Mouse (Mus musculus): ENCODE data around the gene Bmf.

Bmf gene

DNA sequence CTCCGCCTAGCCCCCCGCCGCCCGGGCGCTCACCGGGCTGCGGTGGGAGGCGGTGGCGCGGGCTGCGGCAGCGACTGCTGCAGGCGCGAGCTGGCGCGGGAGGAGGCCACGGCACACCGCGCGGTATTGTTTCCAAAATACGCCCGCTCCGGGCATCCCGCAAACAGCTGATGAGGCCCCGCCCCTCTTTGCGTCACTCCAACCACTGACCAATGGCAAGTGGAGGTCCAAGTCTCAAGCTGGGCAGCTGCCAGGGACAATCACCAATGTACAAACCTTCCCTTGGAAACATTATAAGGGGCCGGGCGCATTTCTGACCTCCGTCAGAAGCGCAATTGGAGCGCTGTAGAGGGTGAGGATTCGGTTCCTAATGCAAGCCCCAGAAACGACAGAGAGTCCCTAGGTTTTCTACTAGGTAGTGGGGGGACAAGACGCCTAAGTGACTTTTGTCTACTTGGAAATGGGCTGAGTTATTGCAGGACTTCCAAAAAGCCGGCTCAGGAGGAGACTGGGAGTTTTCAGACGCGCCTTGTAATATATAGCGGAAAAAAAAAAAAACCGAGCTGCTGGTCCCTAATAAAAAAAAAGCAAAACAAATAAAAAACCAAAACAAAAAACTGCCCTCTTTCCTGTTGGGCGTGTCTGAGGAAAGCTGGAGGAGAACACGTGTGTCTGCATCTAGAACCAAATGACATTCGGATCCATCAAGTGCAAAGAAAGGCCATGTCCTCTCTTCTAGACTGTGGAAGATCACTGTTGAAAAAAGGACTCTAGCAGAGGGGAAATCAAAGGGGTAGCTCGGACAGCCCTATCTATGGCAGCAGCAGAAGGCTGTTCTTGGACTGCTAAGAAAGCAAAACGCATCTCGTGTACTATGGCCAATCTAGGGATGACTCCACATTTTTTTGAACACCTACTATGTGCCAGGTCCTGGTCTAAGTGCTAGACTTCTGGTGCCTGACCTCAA is at the start of gene Bmf:
Gene Bmf (minus strand): TSS at position 181 of the 967 bp plus-strand sequence.
- peak; percentile 98 for DNase-seq

DNA sequence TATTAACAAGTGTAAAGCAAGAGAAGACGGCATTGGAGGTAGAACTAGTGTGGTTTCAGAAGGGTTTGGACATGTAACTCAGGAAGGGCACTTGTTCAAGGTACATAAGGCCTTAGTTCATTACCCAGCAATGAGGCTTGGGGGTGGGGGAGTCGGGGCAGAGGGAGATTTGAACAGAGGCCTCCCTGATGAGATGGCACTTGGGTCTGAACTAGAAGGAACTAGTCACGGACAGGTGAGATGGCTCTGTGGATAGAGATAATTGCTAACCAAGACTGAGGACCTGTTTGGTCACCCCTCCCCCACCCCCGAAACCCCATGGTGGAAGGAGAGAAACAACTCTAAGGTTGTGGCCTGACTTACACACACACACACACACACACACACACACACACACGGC is 49.6 kb upstream of the Bmf start:
- no peak for DNase-seq

DNA sequence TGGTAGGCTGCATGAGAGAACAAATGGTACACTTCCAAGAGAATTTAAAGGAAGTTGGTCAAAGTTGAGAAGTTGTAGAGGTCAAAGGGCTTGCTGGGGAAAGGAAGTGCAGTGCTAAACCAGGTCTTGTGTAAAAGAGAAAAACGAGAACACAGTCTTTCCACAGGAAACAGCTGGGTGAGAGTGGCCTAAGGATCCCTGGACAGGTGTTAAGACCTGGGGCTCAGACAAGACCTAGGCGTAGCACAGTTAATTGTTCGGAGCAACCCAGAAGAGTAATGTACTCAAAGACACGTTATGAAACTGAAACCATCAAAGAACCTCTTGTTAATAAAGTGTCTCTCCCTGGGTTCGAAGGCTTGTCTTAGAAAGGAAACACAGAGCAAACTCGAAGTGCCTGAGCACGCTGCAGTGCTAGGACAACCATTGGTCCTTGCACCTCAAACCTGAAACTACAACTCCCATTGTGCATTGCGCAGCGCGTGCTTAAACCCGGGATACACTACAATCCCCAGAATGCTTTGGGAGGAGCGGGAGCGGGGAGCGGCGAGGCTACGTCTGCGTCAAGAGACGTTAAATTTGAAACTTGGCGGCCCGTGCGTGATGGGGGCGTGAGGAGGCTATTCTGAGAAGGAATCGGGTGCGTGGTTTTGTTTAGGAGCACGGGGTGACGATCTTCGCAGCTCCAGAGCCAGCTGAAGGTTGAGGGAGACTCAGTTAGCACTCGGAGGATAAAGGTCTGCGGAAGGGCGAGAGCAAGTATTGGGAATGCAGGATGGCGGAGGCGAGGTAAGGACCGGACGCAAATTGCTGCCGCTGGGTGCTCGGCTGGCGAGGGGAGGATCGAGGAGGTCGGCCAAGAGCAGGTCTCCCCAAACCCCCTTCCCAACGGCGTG is 48.4 kb upstream of the Bmf start, which contains the start of gene Bub1b:
Gene Bub1b (plus strand): TSS at position 539 of the 896 bp plus-strand sequence.
- DNase-seq = peak; percentile 84

DNA sequence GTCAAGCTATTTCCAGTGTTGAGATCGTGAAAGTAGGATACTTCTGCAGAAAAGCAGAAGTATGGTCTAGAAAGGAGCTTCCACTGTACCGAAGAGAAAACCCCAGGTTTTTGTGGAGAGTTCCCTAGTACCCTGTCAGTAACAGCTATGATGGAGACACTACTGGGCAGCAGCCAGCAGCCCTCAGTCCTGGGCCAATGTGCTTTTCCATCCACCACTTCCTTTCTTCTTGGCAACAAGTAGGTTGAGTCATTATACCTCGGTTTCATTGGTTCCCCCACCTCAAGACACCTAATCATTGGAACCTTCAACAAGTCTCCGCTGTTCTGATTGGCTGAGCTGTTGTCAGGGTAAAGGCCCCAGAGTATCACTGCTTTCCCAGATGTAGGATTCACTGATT is 41.6 kb upstream of the Bmf start:
- DNase-seq = no peak

DNA sequence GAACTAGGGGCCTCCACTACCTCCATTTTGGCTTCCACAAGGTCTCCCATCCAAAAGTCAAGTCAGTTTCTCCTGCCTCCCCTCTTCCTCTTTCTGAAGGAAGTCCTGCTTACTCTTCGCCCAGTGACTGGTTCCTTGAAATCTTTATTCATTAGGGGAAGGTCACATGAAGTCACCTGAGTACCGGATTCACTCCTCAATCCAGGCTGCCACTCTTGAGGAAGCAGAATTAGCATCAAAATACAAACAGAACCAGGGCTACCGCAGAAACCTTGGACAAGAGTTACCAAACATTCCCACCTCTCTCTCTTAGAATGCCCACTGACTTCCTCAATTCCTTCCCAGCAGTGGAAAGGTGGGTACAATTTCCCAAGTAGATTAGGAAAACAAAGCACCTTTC is 38.2 kb upstream of the Bmf start:
- no peak for DNase-seq

DNA sequence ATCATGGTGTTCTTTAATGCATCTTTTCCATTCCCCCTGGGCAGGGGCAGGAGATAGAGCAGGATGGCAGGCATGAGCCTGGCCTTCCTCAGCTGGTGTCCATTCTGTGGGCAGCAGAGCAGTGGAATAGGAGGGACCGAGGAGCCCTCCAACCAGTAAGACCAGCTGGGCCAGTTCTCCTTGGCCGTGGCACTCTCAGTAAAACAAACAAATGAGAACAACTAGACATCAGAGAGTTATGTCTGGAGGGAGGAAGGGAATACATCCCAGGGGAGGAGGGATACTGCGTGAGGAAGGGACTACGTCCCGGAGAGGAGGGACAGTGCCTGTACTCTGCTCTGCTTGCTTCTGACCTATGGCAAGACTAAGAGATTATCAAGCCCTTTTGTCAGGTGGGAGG is 36.5 kb upstream of the Bmf start:
- no peak for DNase-seq

DNA sequence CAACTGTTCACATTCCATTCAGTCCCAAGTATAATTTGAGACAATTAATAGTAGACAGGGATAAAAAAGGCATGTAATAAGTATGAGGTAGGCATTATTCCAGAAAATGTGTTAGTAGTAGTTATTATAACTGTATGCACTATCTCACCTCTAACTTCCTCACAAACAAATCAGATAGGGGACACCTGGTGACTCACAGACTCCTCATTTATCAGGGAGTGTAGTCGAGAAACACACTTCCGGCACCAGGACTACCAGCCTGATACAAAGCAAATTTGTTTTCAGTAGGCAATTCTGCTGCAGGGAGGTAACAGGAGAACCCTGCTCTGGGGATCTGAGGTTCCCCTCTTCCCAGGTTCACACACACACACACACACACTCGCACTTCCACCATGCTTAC is 23.6 kb upstream of the Bmf start:
- DNase-seq = no peak

DNA sequence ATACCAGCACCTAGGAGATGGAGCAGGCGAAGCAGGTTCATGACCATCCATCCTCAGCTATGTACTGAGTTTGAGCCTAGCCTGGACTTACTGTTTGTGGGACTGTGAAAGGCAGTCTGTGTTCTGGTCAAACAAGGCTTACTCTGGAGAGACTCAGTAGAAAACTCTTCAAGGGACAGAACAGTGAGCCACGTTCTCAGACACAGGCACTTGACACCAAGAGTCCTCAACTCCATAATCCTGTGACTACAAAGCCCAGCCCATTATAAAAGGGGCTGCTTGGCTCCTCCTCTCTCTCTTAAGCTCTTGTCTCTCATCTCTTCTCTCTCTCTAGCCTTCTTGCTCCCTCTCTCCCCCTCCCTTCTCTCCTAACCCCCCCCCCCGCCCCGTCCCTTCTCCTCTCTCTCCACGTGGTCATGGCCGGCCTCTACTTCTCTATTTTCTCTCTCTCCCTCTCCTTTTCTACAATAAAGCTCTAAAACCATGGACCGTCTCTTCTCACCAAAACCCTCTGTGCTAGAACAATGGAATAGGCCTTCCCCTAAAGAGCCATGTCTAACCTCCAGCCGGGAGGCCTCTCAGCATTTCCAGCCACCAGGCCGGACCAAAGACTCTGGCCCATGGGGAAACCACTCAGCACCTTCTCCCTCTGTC is 22.8 kb upstream of the Bmf start:
- no peak for DNase-seq

DNA sequence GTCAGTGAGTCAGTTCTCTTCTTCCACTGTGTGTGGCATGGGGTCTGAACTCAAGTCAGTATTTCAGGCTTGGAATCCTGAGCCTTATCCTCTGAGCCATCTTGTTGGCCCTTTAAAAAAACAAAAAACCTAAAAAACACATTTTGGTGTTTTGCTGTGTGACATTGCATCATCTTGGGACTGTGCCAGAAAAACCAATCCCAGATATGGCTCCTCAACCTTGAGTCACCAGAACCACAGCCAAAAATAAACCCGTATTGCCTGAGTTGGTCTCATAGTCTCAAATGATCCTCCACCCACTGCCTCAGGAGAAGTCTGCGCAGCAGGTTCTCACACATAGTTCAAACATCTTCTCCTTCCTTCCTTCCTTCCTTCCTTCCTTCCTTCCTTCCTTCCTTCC is 21.5 kb upstream of the Bmf start:
- DNase-seq = no peak

DNA sequence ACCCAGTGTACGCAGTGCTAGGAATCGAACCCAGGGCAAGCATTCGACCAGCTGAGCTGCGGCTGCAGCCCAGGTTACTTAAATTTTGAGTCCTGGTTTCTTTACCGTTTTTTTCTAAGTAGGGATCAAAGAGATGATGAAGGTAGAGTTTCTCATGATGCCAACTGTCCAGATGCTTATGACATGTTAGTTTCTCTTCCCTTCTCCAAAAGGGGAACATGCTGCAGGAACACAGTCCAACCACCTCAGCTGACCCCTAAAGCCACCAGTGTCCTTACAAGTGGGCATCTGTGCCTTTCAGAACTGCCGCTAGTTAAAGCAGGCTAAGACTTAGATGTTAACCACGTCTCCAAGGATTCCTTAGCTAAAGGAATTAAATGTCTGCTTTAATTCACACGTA is 17.7 kb upstream of the Bmf start:
- DNase-seq = no peak

DNA sequence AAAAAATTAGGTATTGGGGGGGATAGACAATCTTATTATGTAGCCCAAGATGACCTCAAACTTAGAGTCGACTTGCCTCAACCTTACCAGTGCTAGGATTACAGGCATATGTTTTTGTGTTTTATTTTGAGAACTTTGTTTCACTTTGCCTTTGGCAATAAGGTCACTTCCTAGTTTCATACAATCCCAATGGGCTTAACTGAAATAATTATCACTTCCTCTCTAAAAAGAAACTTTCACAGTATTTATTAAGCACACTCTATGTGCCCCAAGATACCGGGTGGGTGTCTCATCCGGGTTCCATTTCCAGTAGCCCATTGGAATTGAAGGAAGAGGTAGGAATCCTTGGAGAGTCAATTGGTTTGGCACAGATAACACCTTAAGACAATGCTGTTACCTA is 12.9 kb upstream of the Bmf start:
- DNase-seq = no peak

DNA sequence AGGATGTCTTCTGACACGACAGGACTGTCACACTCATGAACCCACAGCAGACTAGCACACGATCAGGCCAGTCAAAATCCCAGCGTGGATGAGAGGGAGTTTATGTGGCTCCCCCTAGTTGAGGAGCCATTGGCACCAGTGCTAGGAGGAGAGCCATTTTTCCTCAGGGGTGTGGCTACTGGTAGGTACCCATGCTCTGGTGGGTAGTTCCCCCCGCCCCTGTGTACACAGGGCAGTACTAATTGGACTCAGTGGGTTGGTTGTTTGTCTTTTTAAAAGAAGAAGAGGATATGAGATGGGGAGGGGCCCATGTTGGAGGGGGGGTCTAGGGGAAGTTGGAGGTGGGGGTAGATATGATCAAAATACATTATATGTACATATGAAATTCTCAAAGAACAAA is 12.5 kb upstream of the Bmf start:
- DNase-seq = no peak

DNA sequence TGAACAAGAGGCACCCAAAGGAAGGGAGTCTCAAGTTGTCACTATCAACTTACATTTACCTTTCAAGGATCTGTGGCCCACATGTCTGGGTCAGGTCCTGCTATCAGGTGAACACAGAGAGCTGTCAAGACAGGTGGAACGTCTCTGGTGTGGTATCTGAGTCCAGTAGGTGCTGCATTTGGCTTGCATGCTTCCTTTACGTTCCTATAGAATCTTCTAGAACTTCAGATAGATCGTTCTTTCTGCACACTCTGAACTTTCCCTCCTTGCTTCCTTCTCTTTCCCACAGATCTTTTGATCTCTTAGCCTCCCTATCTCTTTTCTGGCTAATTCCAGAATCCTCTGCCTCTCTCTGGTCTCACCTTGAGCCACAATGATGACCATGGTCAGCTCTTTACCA is 8.9 kb upstream of the Bmf start:
- DNase-seq = no peak

DNA sequence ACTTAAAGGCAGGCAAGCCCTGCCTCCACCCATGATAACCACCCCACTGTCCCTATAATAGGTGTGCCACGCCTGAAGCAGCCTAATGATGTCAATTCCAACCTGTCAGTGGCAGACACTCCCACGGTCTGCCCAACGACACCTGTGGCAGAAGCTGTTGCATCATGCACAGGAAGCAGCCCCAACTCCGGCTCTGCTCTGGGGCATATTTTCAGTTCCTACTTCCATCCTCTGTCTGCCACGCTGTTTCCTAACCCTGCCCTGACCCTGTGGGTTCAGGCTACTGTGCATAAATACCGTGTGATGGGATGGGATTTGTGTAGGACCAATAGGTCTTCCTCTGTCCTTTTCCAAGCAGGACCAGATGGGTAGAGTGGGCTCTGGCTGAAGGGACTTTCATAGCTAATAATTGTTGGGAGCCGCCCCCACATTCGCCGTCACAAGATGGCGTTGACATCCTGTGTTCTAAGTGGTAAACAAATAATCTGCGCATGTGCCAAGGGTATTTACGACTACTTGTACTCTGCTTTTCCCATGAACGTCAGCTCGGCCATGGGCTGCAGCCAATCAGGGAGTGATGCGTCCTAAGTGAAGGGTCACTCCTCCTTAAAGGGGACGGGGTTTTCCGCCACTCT is 5.0 kb upstream of the Bmf start:
- DNase-seq = peak; percentile 60

DNA sequence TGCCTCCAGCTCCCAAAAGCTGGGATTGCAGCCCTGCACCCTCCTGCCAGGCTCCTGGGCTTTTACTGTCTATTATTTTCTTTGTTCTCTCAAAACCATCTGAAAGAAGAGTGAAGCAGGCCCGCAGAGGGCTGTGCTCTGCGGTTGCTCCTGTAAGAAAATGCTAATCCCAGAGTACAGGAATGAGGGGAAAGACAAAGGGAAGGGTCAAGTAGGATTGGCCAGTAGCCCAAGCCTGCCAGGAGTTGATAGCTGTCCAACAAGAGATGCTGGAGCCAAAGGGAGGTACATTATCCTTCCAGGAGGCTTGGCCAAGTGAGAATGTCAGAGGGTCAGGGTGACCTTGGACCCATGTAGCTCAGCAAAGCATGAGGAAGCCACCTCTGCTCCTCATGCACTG is 2.1 kb upstream of the Bmf start:
- DNase-seq = peak; percentile 30

DNA sequence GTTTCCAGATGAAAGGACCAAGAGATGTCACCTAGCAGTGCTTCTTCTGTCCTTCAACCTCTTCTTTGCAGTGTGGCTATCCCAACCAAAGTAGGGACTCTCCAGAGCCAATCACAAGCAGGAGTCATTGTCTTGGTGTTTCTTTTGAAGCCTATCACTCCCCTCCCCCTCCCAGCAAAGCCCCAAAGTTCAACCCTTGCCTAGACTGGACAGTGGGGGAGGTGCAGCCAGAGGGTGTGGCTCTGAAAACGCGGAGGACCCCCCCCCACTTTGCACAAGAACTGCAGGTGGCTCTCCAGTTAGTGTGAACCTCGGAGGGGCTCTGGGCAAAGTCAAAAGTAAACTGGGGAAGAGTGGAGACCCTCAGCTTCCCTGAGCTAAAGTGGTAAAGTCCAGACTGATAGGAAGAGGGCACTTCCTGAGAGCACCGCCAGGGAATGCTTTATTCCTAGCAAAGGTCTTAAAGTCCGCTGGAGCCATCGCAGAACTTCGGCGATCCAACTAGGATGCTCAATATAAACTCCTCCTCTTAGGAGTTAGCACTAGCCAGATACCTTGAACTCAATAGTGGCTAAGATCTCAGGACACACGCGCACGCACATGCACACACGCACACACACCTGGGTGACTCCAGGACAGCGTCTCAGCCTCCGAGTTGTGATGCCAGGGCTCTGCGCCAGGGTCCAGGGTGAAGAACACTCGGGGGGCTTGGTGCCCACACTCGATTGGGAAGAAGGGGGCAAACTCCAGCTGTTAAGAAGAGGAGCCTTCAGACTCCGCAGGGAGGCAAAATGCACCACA is 866 bp downstream of the Bmf start:
- peak; percentile 73 for DNase-seq

DNA sequence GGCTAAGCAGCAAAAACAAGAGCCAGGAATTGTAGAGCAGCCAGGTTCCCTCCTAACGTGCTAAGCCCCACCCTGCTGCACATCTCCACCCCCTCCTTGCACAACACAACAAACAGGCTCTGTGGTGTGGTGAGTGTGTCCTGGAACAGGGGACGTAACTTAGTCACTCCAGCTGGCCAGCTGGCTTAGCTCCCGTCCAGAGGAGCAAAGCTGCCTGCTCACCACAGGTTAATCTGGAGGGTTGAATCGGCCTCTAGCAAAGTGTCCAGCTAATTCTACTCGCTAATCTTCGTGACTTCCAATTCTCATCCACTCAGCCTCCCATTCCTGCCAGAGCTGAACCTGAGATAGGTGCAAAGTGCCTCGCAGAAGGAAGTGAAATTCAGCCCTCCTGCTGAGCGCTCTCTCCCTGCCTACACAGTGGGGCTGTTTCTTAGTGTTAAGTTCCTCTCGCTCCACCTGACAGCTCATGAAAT is 1.9 kb downstream of the Bmf start:
- DNase-seq = peak; percentile 52

DNA sequence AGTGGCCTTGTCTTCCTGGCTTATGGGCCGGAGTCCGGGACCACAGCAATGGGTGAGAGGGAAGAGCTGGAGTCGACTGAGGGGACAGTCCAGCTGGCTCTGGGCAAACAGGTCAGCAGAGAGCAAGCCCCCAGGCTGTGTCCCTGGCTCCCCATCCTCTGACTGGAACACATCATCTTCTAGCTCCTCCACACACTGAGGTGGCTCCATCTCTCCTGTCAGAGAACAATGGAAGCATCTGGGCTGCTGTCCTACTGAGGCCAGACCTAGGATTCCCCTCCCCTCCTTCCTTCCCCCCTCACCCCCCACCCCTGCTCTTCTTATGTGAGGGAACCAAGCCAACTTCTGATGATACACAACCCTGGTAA is 2.7 kb downstream of the Bmf start:
- DNase-seq = peak; percentile 40

DNA sequence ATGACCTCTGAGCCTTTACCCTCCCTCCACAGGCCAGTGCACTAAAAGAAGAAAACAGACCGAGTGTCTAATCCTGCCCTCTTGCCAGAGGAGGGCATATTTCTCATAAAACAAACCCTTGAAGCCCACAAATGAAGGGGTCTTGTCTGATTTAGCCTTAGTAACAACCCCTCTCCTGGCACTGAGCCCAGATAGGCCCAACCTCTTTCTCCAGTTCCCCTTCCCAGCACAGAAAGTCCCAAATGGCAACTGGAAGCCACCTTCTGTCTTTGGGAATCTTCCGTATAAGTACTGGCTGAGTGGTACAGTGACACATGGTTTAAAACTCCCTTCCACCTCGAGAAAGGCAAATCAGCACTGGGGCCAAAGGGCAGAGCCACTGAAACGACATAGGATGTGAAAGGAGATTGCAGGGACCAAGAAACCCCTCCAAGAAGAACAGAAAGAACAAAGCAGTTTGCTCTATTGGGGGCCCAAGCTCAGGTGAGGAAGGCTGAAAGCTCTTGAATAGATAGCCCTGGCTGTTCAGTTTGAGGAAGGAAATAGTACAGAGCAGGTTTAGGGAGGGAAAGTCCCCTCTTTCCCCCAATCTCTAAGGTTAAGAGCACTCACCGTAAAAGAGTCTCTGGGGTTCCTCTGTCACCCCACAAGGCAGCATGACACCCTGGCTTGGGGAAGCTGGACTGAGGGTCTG is 3.2 kb downstream of the Bmf start:
- no peak for DNase-seq

DNA sequence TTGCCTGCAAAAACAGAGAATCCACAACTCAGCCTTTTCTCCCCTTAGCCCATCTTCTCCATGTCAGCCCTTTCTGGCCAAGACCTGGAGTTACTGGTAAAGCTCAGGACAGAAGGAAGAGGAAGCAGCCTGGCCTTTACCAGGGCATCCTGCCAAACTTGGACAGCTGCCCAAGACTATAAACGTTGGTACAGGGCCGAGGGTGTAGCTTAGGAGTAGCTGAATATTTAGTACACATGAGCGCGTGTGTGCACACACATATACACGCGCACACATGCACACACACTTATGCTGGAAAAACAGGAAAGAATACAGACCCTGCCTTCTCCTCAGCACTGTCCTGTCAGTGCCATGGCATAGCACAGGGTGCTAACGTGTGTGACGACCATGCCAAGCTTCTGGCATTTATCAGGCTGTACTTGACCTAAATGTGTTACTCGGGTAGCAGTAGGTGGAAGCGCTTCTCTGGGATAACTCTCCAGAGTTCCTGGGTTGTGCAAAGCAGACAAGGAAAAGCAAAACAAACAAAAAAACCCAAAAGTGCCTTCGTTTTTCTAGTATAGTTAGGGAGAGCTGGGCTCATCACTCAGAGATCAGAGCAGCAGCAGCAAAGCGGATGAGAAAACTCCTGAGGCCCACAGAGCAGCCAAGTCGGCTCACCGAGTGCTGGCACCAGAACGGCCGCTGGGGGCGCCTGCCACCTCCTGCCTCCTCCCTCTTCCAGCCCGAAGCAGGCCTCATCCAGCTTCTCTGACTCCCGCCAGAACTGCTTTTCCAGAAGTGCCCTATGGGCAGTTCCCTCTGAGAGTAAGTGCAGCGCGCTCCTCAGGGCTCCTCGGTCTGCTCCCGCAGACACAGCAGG is 4.0 kb downstream of the Bmf start:
- peak; percentile 92 for DNase-seq
